Mouse (Mus musculus) forebrain, embryonic 10.5 days (tissue): ENCODE measurements around the gene Tent4b. TPM values are rescaled to one million over a fixed set of nuclear protein-coding genes. Genes with fewer than 3 reads are reported as not detected.
A peak's percentile ranks its signal among the peaks of the same experiment; 100 is the strongest.
"Not testable (repeated sequence)": the region's sequence is repeated elsewhere in the genome, so short reads cannot be mapped to it uniquely, and the experiment has no call there.

Experiments used
- DNase-seq: peaks from one replicate; pipeline ENCODE4 v3.0.0-alpha.2; 2017; ENCODE audit warnings: low spot score; ENCODE audit errors: extremely low spot score
- H3K27ac ChIP-seq: fragments of 300-500 bp; sonication (generic); 2 replicates; pipeline ENCODE4 v1.5.1; 2016; ENCODE audit warnings: mild to moderate bottlenecking
- H3K27me3 ChIP-seq: fragments of 300-500 bp; sonication (generic); 2 replicates; pipeline ENCODE4 v1.6.1; 2016; ENCODE audit warnings: mild to moderate bottlenecking; ENCODE audit not compliant: poor library complexity, severe bottlenecking
- H3K36me3 ChIP-seq: fragments of 300-500 bp; sonication (generic); replicated peaks from 2 replicates; pipeline ENCODE4 v1.6.1; 2016; ENCODE audit warnings: mild to moderate bottlenecking, moderate library complexity
- H3K4me1 ChIP-seq: fragments of 300-500 bp; sonication (generic); 2 replicates; pipeline ENCODE4 v1.6.1; 2016
- H3K4me3 ChIP-seq: fragments of 300-500 bp; sonication (generic); 2 replicates; pipeline ENCODE4 v1.5.1; 2016; ENCODE audit warnings: mild to moderate bottlenecking, moderate library complexity
- H3K9me3 ChIP-seq: fragments of 300-500 bp; sonication (generic); 2 replicates; pipeline ENCODE4 v1.6.1; 2016; ENCODE audit warnings: mild to moderate bottlenecking, moderate library complexity
- WGBS: fragments of 180-500 bp; shearing (Covaris S2); methylation state at CpG from one replicate; pipeline ENCODE4 v1.1.7; 2016; 5-methylcytosine and 5-hydroxymethylcytosine counted together
- polyA plus RNA-seq: library from polyadenylated mRNA; unstranded; fragments of >200 nt; fragmentation: Nextera tagmentation; extraction: Ambion mirVana; gene quantifications from 2 replicates; pipeline ENCODE4 v1.2.1, GENCODE M21; 2016

Gene Tent4b
- polyA plus RNA-seq, 1 experiment from 2014 or later: 8.1 TPM

GRCm38 (mm10) chr8:88200724-88201495 lies 1.9 kb downstream of the Tent4b start:
- Histone ChIP-seq H3K36me3 (peaks cover 35% of the 10 kb centered on the region), H3K27me3 (no peaks in the 10 kb centered on the region), H3K4me1 (peaks cover 64% of the 10 kb centered on the region), H3K27ac (peak overlapping the region; percentile 97; the same call in 1 of the 2 replicates), H3K4me3 (peak overlapping the region; percentile 96), H3K9me3 (no peaks in the 10 kb centered on the region)
- no peak for DNase-seq
- 30% methylated on average over 10 of the region's 10 CpGs for WGBS

- H3K4me1 ChIP-seq: peaks cover 67% of the 10 kb centered on the region
- H3K27me3 ChIP-seq: no peaks in the 10 kb centered on the region
- peak overlapping the region; percentile 96; the same call in 1 of the 2 replicates for H3K4me3 ChIP-seq
- H3K36me3 ChIP-seq: peaks cover 39% of the 10 kb centered on the region
- no peak overlapping the region for H3K27ac ChIP-seq
- no peak for DNase-seq
- H3K9me3 ChIP-seq: no peaks in the 10 kb centered on the region
- WGBS: 47% methylated on average over 3 of the region's 3 CpGs
These were observed 2.6 kb downstream of the Tent4b start for GRCm38 (mm10) chr8:88201641-88202040.

- no peak overlapping the region for H3K4me3 ChIP-seq
- WGBS: 90% methylated on average over 9 of the region's 9 CpGs
- no peak for DNase-seq
- H3K27me3 ChIP-seq: no peaks in the 10 kb centered on the region
- H3K4me1 ChIP-seq: peaks cover 48% of the 10 kb centered on the region
- no peak overlapping the region for H3K27ac ChIP-seq
- no peaks in the 10 kb centered on the region for H3K9me3 ChIP-seq
- H3K36me3 ChIP-seq: peaks cover 55% of the 10 kb centered on the region
These were observed 7.0 kb downstream of the Tent4b start for GRCm38 (mm10) chr8:88206016-88206415.

- H3K36me3 ChIP-seq: peaks cover 55% of the 10 kb centered on the region
- no peaks in the 10 kb centered on the region for H3K27me3 ChIP-seq
- H3K4me1 ChIP-seq: peaks cover 36% of the 10 kb centered on the region
- no peak overlapping the region for H3K27ac ChIP-seq
- no peak for DNase-seq
- no peaks in the 10 kb centered on the region for H3K9me3 ChIP-seq
- 94% methylated on average over 7 of the region's 7 CpGs for WGBS
- no peak overlapping the region for H3K4me3 ChIP-seq
These were observed 8.3 kb downstream of the Tent4b start for GRCm38 (mm10) chr8:88207121-88207821.

- not testable (repeated sequence) for H3K4me1 ChIP-seq, H3K4me3 ChIP-seq, H3K27me3 ChIP-seq, H3K9me3 ChIP-seq, DNase-seq, H3K27ac ChIP-seq
- 87% methylated on average over 5 of the region's 6 CpGs for WGBS
- peaks cover 42% of the 10 kb centered on the region for H3K36me3 ChIP-seq
These were observed 11.2 kb downstream of the Tent4b start for GRCm38 (mm10) chr8:88209930-88210827.

GRCm38 (mm10) chr8:88221353-88221752 lies 22.3 kb downstream of the Tent4b start:
- Histone ChIP-seq H3K4me3 (no peak overlapping the region), H3K27ac (no peak overlapping the region), H3K9me3 (no peaks in the 10 kb centered on the region), H3K27me3 (no peaks in the 10 kb centered on the region), H3K36me3 (peaks cover 11% of the 10 kb centered on the region), H3K4me1 (peaks cover 30% of the 10 kb centered on the region)
- no peak for DNase-seq
- WGBS: 74% methylated on average over 4 of the region's 4 CpGs

- H3K36me3 ChIP-seq: peaks cover 6% of the 10 kb centered on the region
- peaks cover 51% of the 10 kb centered on the region for H3K4me1 ChIP-seq
- no peaks in the 10 kb centered on the region for H3K27me3 ChIP-seq
- 18% methylated on average over 5 of the region's 5 CpGs for WGBS
- no peaks in the 10 kb centered on the region for H3K9me3 ChIP-seq
- H3K4me3 ChIP-seq: peak overlapping the region; percentile 8; the same call in 1 of the 2 replicates
- no peak for DNase-seq
- H3K27ac ChIP-seq: peak overlapping the region; percentile 27; the same call in 1 of the 2 replicates
These were observed 26.3 kb downstream of the Tent4b start for GRCm38 (mm10) chr8:88225358-88225757.

GRCm38 (mm10) chr8:88227851-88228250 lies 28.8 kb downstream of the Tent4b start:
- H3K9me3 ChIP-seq: no peaks in the 10 kb centered on the region
- H3K27me3 ChIP-seq: no peaks in the 10 kb centered on the region
- no peak overlapping the region for H3K4me3 ChIP-seq
- DNase-seq: no peak
- H3K27ac ChIP-seq: 0 out of 2 replicates have a peak overlapping the region, but pooled peaks have one; percentile 16
- WGBS: 63% methylated on average over 6 of the region's 6 CpGs
- peaks cover 44% of the 10 kb centered on the region for H3K4me1 ChIP-seq
- H3K36me3 ChIP-seq: no peaks in the 10 kb centered on the region

GRCm38 (mm10) chr8:88228286-88228685 lies 29.3 kb downstream of the Tent4b start:
- DNase-seq: no peak
- no peaks in the 10 kb centered on the region for H3K36me3 ChIP-seq
- H3K27me3 ChIP-seq: no peaks in the 10 kb centered on the region
- 68% methylated on average over 1 of the region's 1 CpGs for WGBS
- H3K4me3 ChIP-seq: no peak overlapping the region
- H3K27ac ChIP-seq: 0 out of 2 replicates have a peak overlapping the region, but pooled peaks have one; percentile 16
- no peaks in the 10 kb centered on the region for H3K9me3 ChIP-seq
- peaks cover 44% of the 10 kb centered on the region for H3K4me1 ChIP-seq

- no peak for DNase-seq
- Histone ChIP-seq H3K9me3 (no peaks in the 10 kb centered on the region), H3K27me3 (no peaks in the 10 kb centered on the region), H3K27ac (no peak overlapping the region), H3K4me3 (no peak overlapping the region), H3K36me3 (no peaks in the 10 kb centered on the region), H3K4me1 (peaks cover 44% of the 10 kb centered on the region)
- 100% methylated on average over 1 of the region's 1 CpGs for WGBS
These were observed 29.8 kb downstream of the Tent4b start for GRCm38 (mm10) chr8:88228800-88229199.

GRCm38 (mm10) chr8:88236666-88237065 lies 37.7 kb downstream of the Tent4b start:
- H3K4me3 ChIP-seq: no peak overlapping the region
- no peaks in the 10 kb centered on the region for H3K4me1 ChIP-seq
- no peaks in the 10 kb centered on the region for H3K9me3 ChIP-seq
- no peak overlapping the region for H3K27ac ChIP-seq
- H3K36me3 ChIP-seq: 0 out of 2 replicates have a peak, but pooled peaks cover 2% of the 10 kb centered on the region
- no peak for DNase-seq
- no peaks in the 10 kb centered on the region for H3K27me3 ChIP-seq
- 85% methylated on average over 2 of the region's 2 CpGs for WGBS

- H3K27ac ChIP-seq: no peak overlapping the region
- 0 out of 2 replicates have a peak, but pooled peaks cover 2% of the 10 kb centered on the region for H3K36me3 ChIP-seq
- 88% methylated on average over 2 of the region's 2 CpGs for WGBS
- H3K4me1 ChIP-seq: 0 out of 2 replicates have a peak, but pooled peaks cover 3% of the 10 kb centered on the region
- H3K9me3 ChIP-seq: no peaks in the 10 kb centered on the region
- no peak overlapping the region for H3K4me3 ChIP-seq
- no peak for DNase-seq
- H3K27me3 ChIP-seq: no peaks in the 10 kb centered on the region
These were observed 38.6 kb downstream of the Tent4b start for GRCm38 (mm10) chr8:88237606-88238005.
